Mouse (Mus musculus): ENCODE measurements around the gene Nkx3-2. TPM values are rescaled to one million over a fixed set of nuclear protein-coding genes. Genes with fewer than 3 reads are reported as not detected.
A peak's percentile ranks its signal among the peaks of the same experiment; 100 is the strongest.

The Nkx3-2 gene
- total RNA-seq, 1 experiment, result 0.13 TPM

GRCm38 (mm10) chr5:41762141-41762946 is 2.0 kb downstream of the Nkx3-2 start:
- no peaks in the 10 kb centered on the region for H3K36me3 ChIP-seq (ENCODE audit: control insufficient read depth, insufficient read depth, low read length, poor library complexity, severe bottlenecking)
- H3K9ac ChIP-seq (ENCODE audit: insufficient read depth, low read depth, low read length, poor library complexity, severe bottlenecking), result no peak overlapping the region
- H3K4me1 ChIP-seq (ENCODE audit: control insufficient read depth in 2 of 2, insufficient read depth in 2 of 2, low read length in 2 of 2, poor library complexity in 1 of 2), result peaks cover 0 to 8% of the 10 kb centered on the region in 2 experiments; a peak in 2 of 4 replicates
- DNase-seq (ENCODE audit: low read depth, low spot score), result no peak
- no peak overlapping the region for H3K27ac ChIP-seq (ENCODE audit: insufficient read depth, low read depth, low read length, poor library complexity, severe bottlenecking)
- peak overlapping the region in 1 of 2 experiments; percentile 38; a peak in 2 of 4 replicates for H3K4me3 ChIP-seq (ENCODE audit: insufficient read depth in 1 of 2, low read depth in 1 of 2, low read length in 2 of 2, poor library complexity in 1 of 2, severe bottlenecking in 1 of 2)
- no peaks in the 10 kb centered on the region for H3K9me3 ChIP-seq (ENCODE audit: control insufficient read depth, insufficient read depth, low read depth, low read length)
- in situ Hi-C loops (cut with MboI; ENCODE audit: low sequenced_read_pairs in 2 of 2, unreplicated experiment in 2 of 2), result no loop called here
- TF ChIP-seq ZNF384 (IDR thresholded peaks at IDR 0.05; ENCODE audit: low read depth, low read length) (no peak), MAFK (IDR thresholded peaks at IDR 0.05; ENCODE audit: insufficient read depth, low read depth, low read length) (no peak), ZC3H11A (IDR thresholded peaks at IDR 0.05; ENCODE audit: borderline replicate concordance, low read depth, low read length) (no peak), CHD2 (IDR thresholded peaks at IDR 0.05; ENCODE audit: low read depth, low read length) (no peak), HCFC1 (IDR thresholded peaks at IDR 0.05; ENCODE audit: borderline replicate concordance, insufficient read depth, low read length) (no peak)

- Histone ChIP-seq H3K4me3 (ENCODE audit: insufficient read depth in 1 of 2, low read depth in 1 of 2, low read length in 2 of 2, poor library complexity in 1 of 2, severe bottlenecking in 1 of 2) (peak overlapping the region; percentile 2 to 38; a peak in 2 of 4 replicates), H3K36me3 (ENCODE audit: control insufficient read depth, insufficient read depth, low read length, poor library complexity, severe bottlenecking) (no peaks in the 10 kb centered on the region), H3K9ac (ENCODE audit: insufficient read depth, low read depth, low read length, poor library complexity, severe bottlenecking) (no peak overlapping the region), H3K27ac (ENCODE audit: insufficient read depth, low read depth, low read length, poor library complexity, severe bottlenecking) (no peak overlapping the region), H3K9me3 (ENCODE audit: control insufficient read depth, insufficient read depth, low read depth, low read length) (no peaks in the 10 kb centered on the region), H3K4me1 (ENCODE audit: control insufficient read depth in 2 of 2, insufficient read depth in 2 of 2, low read length in 2 of 2, poor library complexity in 1 of 2) (peaks cover 0 to 6% of the 10 kb centered on the region in 2 experiments; a peak in 2 of 4 replicates)
- DNase-seq (ENCODE audit: low read depth, low spot score), result no peak
- in situ Hi-C loops (cut with MboI; ENCODE audit: low sequenced_read_pairs in 2 of 2, unreplicated experiment in 2 of 2), result no loop called here
- TF ChIP-seq ZNF384 (IDR thresholded peaks at IDR 0.05; ENCODE audit: low read depth, low read length), result no peak
- TF ChIP-seq MAFK (IDR thresholded peaks at IDR 0.05; ENCODE audit: insufficient read depth, low read depth, low read length), result no peak
- TF ChIP-seq ZC3H11A (IDR thresholded peaks at IDR 0.05; ENCODE audit: borderline replicate concordance, low read depth, low read length), result no peak
These were observed 2.7 kb downstream of the Nkx3-2 start for GRCm38 (mm10) chr5:41761509-41762140.

GRCm38 (mm10) chr5:41760831-41761508 is 3.3 kb downstream of the Nkx3-2 start:
- Histone ChIP-seq H3K36me3 (ENCODE audit: control insufficient read depth, insufficient read depth, low read length, poor library complexity, severe bottlenecking) (no peaks in the 10 kb centered on the region), H3K4me1 (ENCODE audit: control insufficient read depth in 2 of 2, insufficient read depth in 2 of 2, low read length in 2 of 2, poor library complexity in 1 of 2) (peaks cover 0 to 2% of the 10 kb centered on the region in 2 experiments; a peak in 2 of 4 replicates), H3K9me3 (ENCODE audit: control insufficient read depth, insufficient read depth, low read depth, low read length) (no peaks in the 10 kb centered on the region), H3K9ac (ENCODE audit: insufficient read depth, low read depth, low read length, poor library complexity, severe bottlenecking) (no peak overlapping the region), H3K27ac (ENCODE audit: insufficient read depth, low read depth, low read length, poor library complexity, severe bottlenecking) (no peak overlapping the region), H3K4me3 (ENCODE audit: insufficient read depth in 1 of 2, low read depth in 1 of 2, low read length in 2 of 2, poor library complexity in 1 of 2, severe bottlenecking in 1 of 2) (no peak overlapping the region; a peak in 1 of 4 replicates)
- in situ Hi-C loops (cut with MboI; ENCODE audit: low sequenced_read_pairs in 2 of 2, unreplicated experiment in 2 of 2), result no loop called here
- DNase-seq (ENCODE audit: low read depth, low spot score), result no peak
- TF ChIP-seq MAFK (IDR thresholded peaks at IDR 0.05; ENCODE audit: insufficient read depth, low read depth, low read length) (no peak), CHD2 (IDR thresholded peaks at IDR 0.05; ENCODE audit: low read depth, low read length) (no peak), ZNF384 (IDR thresholded peaks at IDR 0.05; ENCODE audit: low read depth, low read length) (no peak), ZC3H11A (IDR thresholded peaks at IDR 0.05; ENCODE audit: borderline replicate concordance, low read depth, low read length) (no peak), HCFC1 (IDR thresholded peaks at IDR 0.05; ENCODE audit: borderline replicate concordance, insufficient read depth, low read length) (no peak)

GRCm38 (mm10) chr5:41760071-41760470 is 4.2 kb downstream of the Nkx3-2 start:
- no peak overlapping the region for H3K4me3 ChIP-seq (ENCODE audit: insufficient read depth in 1 of 2, low read depth in 1 of 2, low read length in 2 of 2, poor library complexity in 1 of 2, severe bottlenecking in 1 of 2)
- no peaks in the 10 kb centered on the region for H3K9me3 ChIP-seq (ENCODE audit: control insufficient read depth, insufficient read depth, low read depth, low read length)
- no peaks in the 10 kb centered on the region for H3K36me3 ChIP-seq (ENCODE audit: control insufficient read depth, insufficient read depth, low read length, poor library complexity, severe bottlenecking)
- DNase-seq (ENCODE audit: low read depth, low spot score), result no peak
- no peak overlapping the region for H3K9ac ChIP-seq (ENCODE audit: insufficient read depth, low read depth, low read length, poor library complexity, severe bottlenecking)
- peaks cover 0 to 2% of the 10 kb centered on the region in 2 experiments; a peak in 1 of 4 replicates for H3K4me1 ChIP-seq (ENCODE audit: control insufficient read depth in 2 of 2, insufficient read depth in 2 of 2, low read length in 2 of 2, poor library complexity in 1 of 2)
- no peak overlapping the region for H3K27ac ChIP-seq (ENCODE audit: insufficient read depth, low read depth, low read length, poor library complexity, severe bottlenecking)
- TF ChIP-seq ZC3H11A (IDR thresholded peaks at IDR 0.05; ENCODE audit: borderline replicate concordance, low read depth, low read length) (no peak), CHD2 (IDR thresholded peaks at IDR 0.05; ENCODE audit: low read depth, low read length) (no peak), HCFC1 (IDR thresholded peaks at IDR 0.05; ENCODE audit: borderline replicate concordance, insufficient read depth, low read length) (no peak), MAFK (IDR thresholded peaks at IDR 0.05; ENCODE audit: insufficient read depth, low read depth, low read length) (no peak), ZNF384 (IDR thresholded peaks at IDR 0.05; ENCODE audit: low read depth, low read length) (no peak)
- in situ Hi-C loops (cut with MboI; ENCODE audit: low sequenced_read_pairs in 2 of 2, unreplicated experiment in 2 of 2), result no loop called here
